Mouse (Mus musculus): ENCODE results near the gene C2cd6. TPM values are rescaled to one million over a fixed set of nuclear protein-coding genes. Genes with fewer than 3 reads are reported as not detected.

C2cd6 gene
- not detected in 2 replicates for polyA plus RNA-seq (2015; fragmentation: Nextera tagmentation; extraction: Ambion mirVana)

GRCm38 (mm10) chr1:59094705-59095104 is at the start of gene C2cd6:
Gene C2cd6 (minus strand): TSS chr1:59094900.
- Histone ChIP-seq H3K27me3 (no peaks in the 10 kb centered on the region), H3K27ac (no peak within 1 kb of the TSS), H3K9me3 (no peaks in the 10 kb centered on the region), H3K4me1 (replicated peaks) (no peaks in the 10 kb centered on the region), H3K36me3 (peaks cover 10% of the 10 kb centered on the region; the same call in 1 of the 2 replicates), H3K4me3 (replicated peaks) (no peak within 1 kb of the TSS), H3K4me2 (replicated peaks) (no peak within 1 kb of the TSS), H3K9ac (replicated peaks) (no peak within 1 kb of the TSS)
- 94% methylated on average over 19 of the region's 19 CpGs for WGBS
- ATAC-seq = no peak

- no peak overlapping the region for H3K4me2 ChIP-seq (replicated peaks)
- H3K4me1 ChIP-seq (replicated peaks) = no peaks in the 10 kb centered on the region
- H3K27ac ChIP-seq = no peak overlapping the region
- no peak for ATAC-seq
- H3K36me3 ChIP-seq = no peaks in the 10 kb centered on the region
- no peaks in the 10 kb centered on the region for H3K9me3 ChIP-seq
- no peak overlapping the region for H3K4me3 ChIP-seq (replicated peaks)
- no peak overlapping the region for H3K9ac ChIP-seq (replicated peaks)
- H3K27me3 ChIP-seq = no peaks in the 10 kb centered on the region
Observed at GRCm38 (mm10) chr1:59142809-59143208, 48.1 kb upstream of the C2cd6 start.

DNA sequence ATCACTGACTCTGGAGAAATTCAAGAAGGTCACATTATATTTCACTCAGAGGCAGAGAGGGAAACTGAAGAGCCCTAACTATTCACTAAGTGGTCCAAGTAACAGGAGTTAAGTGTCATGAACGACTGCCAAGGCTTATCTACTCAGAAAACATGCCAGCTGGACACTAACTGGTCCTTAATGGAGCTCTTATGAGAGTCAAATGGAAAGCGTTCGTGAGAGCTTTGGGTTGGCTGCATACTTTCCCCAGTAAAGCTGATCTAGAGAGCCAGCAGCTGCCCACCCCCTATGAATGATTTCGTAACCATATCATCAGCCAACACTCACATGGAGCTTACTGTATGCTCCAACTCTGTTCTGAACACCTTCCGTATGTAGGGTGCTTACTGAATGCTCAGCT is 39.7 kb upstream of the C2cd6 start:
- Histone ChIP-seq H3K27me3 (no peaks in the 10 kb centered on the region), H3K9ac (replicated peaks) (no peak overlapping the region), H3K4me1 (replicated peaks) (no peaks in the 10 kb centered on the region), H3K27ac (no peak overlapping the region), H3K4me2 (replicated peaks) (no peak overlapping the region), H3K36me3 (no peaks in the 10 kb centered on the region), H3K4me3 (replicated peaks) (no peak overlapping the region), H3K9me3 (no peaks in the 10 kb centered on the region)
- ATAC-seq = no peak
- 84% methylated on average over 5 of the region's 5 CpGs for WGBS

DNA sequence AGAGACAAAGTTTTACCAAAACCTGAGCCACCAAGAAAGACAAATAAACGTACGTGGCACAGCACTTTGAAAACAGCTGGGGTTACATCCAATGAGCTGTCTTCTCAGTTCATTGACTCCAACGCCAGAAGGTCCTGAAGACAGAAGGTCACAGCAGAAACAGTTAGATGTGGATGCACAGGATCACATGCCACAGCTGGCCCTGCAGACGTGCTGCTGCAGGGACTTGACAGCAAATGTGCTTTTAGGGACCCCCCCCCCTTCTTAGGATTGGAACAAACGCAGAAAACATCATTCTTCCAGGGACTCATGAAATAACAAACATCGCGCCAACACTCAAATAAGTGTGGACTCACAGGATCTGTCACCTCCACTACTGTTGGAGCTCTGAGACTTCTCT is 34.2 kb upstream of the C2cd6 start:
- Histone ChIP-seq H3K27me3 (no peaks in the 10 kb centered on the region), H3K4me1 (replicated peaks) (no peaks in the 10 kb centered on the region), H3K9me3 (no peaks in the 10 kb centered on the region), H3K36me3 (no peaks in the 10 kb centered on the region), H3K4me2 (replicated peaks) (no peak overlapping the region), H3K4me3 (replicated peaks) (no peak overlapping the region), H3K9ac (replicated peaks) (no peak overlapping the region), H3K27ac (no peak overlapping the region)
- whole genome bisulfite sequencing = 81% methylated on average over 7 of the region's 7 CpGs
- no peak for ATAC-seq

- WGBS = 83% methylated on average over 5 of the region's 5 CpGs
- Histone ChIP-seq H3K9ac (replicated peaks) (no peak overlapping the region), H3K36me3 (no peaks in the 10 kb centered on the region), H3K27ac (no peak overlapping the region), H3K9me3 (no peaks in the 10 kb centered on the region), H3K27me3 (no peaks in the 10 kb centered on the region), H3K4me2 (replicated peaks) (no peak overlapping the region), H3K4me1 (replicated peaks) (peaks cover 1% of the 10 kb centered on the region; the same call in 1 of the 2 replicates), H3K4me3 (replicated peaks) (no peak overlapping the region)
- ATAC-seq = no peak
Observed at GRCm38 (mm10) chr1:59125558-59125957, 30.9 kb upstream of the C2cd6 start.

DNA sequence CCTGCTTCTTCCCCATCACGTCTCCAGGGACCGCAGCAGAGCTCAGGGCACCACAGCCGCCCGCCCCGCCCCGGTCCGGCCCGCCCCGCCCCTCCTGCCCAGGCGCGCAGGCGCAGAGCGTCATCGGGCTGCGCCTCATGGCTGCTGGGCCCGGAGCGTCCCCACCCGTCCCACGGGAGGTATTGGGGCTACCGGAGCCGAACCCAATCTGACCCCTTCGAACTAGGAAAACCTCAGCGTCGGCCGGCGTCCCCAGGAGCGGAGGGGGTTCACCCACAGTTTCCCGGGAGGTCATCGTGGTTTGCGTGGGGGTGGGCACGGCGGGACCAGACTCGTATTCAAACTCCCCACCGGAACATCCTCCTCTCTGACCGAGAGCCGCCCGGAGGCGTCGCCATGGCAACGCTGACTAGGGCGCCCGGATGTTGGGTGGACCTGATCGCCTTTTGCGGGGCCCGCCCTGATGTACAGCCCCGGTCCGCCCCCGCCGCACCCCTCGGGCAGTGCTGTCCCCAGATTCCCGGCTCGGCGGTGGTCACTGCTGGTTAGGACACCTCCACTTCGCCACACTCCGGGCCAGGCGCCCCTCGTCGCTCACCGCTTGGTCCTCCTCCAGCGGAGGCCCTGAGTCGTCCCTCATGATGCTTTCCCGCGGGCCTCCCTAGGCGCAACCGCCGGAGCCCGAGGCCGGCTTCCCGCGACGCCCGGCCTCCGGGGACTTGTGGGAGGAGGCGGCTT is 25.2 kb upstream of the C2cd6 start, which contains the start of gene Tmem237:
TSS of gene Tmem237 (minus strand) at position 689 of the 738 bp plus-strand sequence.
- peak; percentile 99 for ATAC-seq
- 0% methylated on average over 72 of the region's 74 CpGs for WGBS
- Histone ChIP-seq H3K4me1 (replicated peaks) (peaks cover 17% of the 10 kb centered on the region), H3K4me3 (replicated peaks) (peak within 1 kb of the TSS; percentile 74), H3K9ac (replicated peaks) (peak within 1 kb of the TSS; percentile 95), H3K36me3 (peaks cover 16% of the 10 kb centered on the region), H3K4me2 (replicated peaks) (peak within 1 kb of the TSS; percentile 85), H3K27me3 (no peaks in the 10 kb centered on the region), H3K9me3 (no peaks in the 10 kb centered on the region), H3K27ac (peak within 1 kb of the TSS; percentile 94)

DNA sequence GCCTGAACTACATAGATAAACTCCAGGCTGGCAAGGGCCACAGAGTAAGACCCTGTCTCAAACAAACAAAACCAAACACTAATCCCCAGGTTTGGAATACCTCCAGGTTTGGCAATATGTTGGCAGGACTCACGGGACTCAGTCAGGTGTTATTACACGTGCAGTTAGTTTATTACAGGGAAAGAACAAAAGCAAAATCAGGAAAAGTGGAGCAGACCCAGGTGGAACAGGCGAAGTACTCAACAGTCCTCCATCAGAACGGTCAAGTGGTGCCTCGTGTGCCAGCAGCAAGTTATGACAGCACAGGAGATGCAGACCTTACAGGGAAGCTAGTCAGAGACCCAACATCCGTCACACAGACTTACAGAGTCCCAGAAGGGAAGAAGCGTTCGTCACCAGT is 15.8 kb upstream of the C2cd6 start:
- no peaks in the 10 kb centered on the region for H3K27me3 ChIP-seq
- no peak for ATAC-seq
- H3K4me2 ChIP-seq (replicated peaks) = no peak overlapping the region
- peaks cover 78% of the 10 kb centered on the region for H3K36me3 ChIP-seq
- no peak overlapping the region for H3K27ac ChIP-seq
- no peaks in the 10 kb centered on the region for H3K4me1 ChIP-seq (replicated peaks)
- no peaks in the 10 kb centered on the region for H3K9me3 ChIP-seq
- WGBS = 91% methylated on average over 8 of the region's 8 CpGs
- H3K9ac ChIP-seq (replicated peaks) = no peak overlapping the region
- no peak overlapping the region for H3K4me3 ChIP-seq (replicated peaks)

GRCm38 (mm10) chr1:59102071-59102470 is 7.4 kb upstream of the C2cd6 start:
- H3K4me1 ChIP-seq (replicated peaks) = no peaks in the 10 kb centered on the region
- H3K4me3 ChIP-seq (replicated peaks) = no peak overlapping the region
- H3K9ac ChIP-seq (replicated peaks) = no peak overlapping the region
- WGBS = 90% methylated on average over 6 of the region's 6 CpGs
- H3K4me2 ChIP-seq (replicated peaks) = no peak overlapping the region
- H3K9me3 ChIP-seq = no peaks in the 10 kb centered on the region
- peaks cover 51% of the 10 kb centered on the region for H3K36me3 ChIP-seq
- H3K27me3 ChIP-seq = no peaks in the 10 kb centered on the region
- ATAC-seq = no peak
- H3K27ac ChIP-seq = no peak overlapping the region

DNA sequence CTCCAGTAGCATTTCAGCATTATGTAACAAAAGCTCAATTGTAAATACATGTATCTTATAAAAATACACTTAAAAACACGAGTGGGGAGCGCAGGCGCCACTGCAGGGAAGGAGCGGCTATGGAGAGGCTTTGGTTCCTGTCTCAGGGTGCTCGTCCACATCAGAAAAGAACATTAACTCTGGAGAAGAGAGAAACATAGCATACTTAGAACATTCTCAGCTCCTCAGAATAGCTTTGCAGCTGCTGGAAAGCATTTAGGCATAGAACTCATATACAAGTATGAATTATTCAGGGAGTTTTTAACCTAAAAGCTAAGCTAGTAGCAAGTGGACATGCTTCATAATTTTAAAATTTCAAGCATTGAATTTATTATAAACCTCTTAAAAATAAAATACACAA is 6.3 kb upstream of the C2cd6 start:
- H3K27me3 ChIP-seq = no peaks in the 10 kb centered on the region
- no peak for ATAC-seq
- peaks cover 45% of the 10 kb centered on the region for H3K36me3 ChIP-seq
- no peak overlapping the region for H3K9ac ChIP-seq (replicated peaks)
- no peaks in the 10 kb centered on the region for H3K9me3 ChIP-seq
- WGBS = 93% methylated on average over 5 of the region's 5 CpGs
- no peak overlapping the region for H3K4me2 ChIP-seq (replicated peaks)
- no peak overlapping the region for H3K27ac ChIP-seq
- no peaks in the 10 kb centered on the region for H3K4me1 ChIP-seq (replicated peaks)
- H3K4me3 ChIP-seq (replicated peaks) = no peak overlapping the region

DNA sequence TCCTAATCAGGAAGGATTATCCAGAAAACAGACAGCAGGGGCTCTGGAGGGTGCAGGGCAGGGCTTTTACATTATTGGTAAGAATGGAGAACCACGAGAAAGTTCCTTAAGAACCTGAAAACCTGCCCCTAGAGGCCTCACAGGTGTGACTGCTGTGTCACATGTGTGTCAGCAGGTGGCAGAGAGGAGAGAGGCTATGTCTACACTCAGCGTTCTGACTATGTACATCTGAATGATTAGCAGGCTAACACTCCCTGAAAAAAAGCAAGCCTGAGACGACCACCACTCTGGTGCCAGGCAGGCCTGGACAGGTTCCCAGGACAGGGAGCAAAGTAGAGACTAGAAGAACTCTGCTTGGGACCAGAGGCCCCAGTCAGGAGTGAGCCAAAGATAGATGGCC is 23.8 kb downstream of the C2cd6 start:
- Histone ChIP-seq H3K36me3 (no peaks in the 10 kb centered on the region), H3K4me1 (replicated peaks) (no peaks in the 10 kb centered on the region), H3K27me3 (no peaks in the 10 kb centered on the region), H3K9ac (replicated peaks) (no peak overlapping the region), H3K4me3 (replicated peaks) (no peak overlapping the region), H3K27ac (no peak overlapping the region), H3K4me2 (replicated peaks) (no peak overlapping the region), H3K9me3 (no peaks in the 10 kb centered on the region)
- WGBS = 32% methylated on average over 3 of the region's 3 CpGs
- no peak for ATAC-seq

GRCm38 (mm10) chr1:59067976-59068375 is 26.7 kb downstream of the C2cd6 start:
- ATAC-seq = no peak
- Histone ChIP-seq H3K9me3 (no peaks in the 10 kb centered on the region), H3K4me2 (replicated peaks) (no peak overlapping the region), H3K36me3 (no peaks in the 10 kb centered on the region), H3K9ac (replicated peaks) (no peak overlapping the region), H3K27me3 (no peaks in the 10 kb centered on the region), H3K27ac (no peak overlapping the region), H3K4me1 (replicated peaks) (no peaks in the 10 kb centered on the region), H3K4me3 (replicated peaks) (no peak overlapping the region)
- 9% methylated on average over 3 of the region's 3 CpGs for WGBS

DNA sequence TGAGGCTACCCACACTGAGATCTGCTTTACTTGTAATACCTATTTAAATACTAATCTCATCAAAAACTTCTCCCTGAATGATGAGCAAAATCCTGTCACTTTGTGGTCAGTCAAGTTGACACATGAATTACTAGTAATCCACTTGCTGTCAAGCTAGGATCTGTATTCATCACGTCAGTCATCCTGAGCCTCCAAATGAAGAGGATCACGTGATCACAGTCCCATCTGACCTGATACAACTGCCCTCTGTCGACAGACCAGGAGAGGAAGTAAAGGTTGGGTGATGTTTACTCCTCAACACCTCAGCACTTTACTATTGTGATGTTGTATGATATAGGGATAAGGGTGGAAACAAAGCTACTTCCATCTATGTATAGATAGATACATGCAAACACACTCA is 31.0 kb downstream of the C2cd6 start:
- 54% methylated on average over 3 of the region's 3 CpGs for WGBS
- H3K4me3 ChIP-seq (replicated peaks) = no peak overlapping the region

GRCm38 (mm10) chr1:59056955-59057354 is 37.7 kb downstream of the C2cd6 start:
- no peaks in the 10 kb centered on the region for H3K27me3 ChIP-seq
- H3K9me3 ChIP-seq = no peaks in the 10 kb centered on the region
- H3K4me1 ChIP-seq (replicated peaks) = no peaks in the 10 kb centered on the region
- H3K4me3 ChIP-seq (replicated peaks) = no peak overlapping the region
- no peaks in the 10 kb centered on the region for H3K36me3 ChIP-seq
- H3K27ac ChIP-seq = no peak overlapping the region
- 69% methylated on average over 2 of the region's 2 CpGs for whole genome bisulfite sequencing
- no peak for ATAC-seq
- no peak overlapping the region for H3K9ac ChIP-seq (replicated peaks)
- H3K4me2 ChIP-seq (replicated peaks) = no peak overlapping the region

More for the DNA sequence above, 31.0 kb downstream of the C2cd6 start:
- no peak overlapping the region for H3K9ac ChIP-seq (replicated peaks)
- H3K4me2 ChIP-seq (replicated peaks) = no peak overlapping the region
- no peaks in the 10 kb centered on the region for H3K9me3 ChIP-seq
- no peak for ATAC-seq
- H3K27ac ChIP-seq = no peak overlapping the region
- H3K36me3 ChIP-seq = no peaks in the 10 kb centered on the region
- no peaks in the 10 kb centered on the region for H3K4me1 ChIP-seq (replicated peaks)
- no peaks in the 10 kb centered on the region for H3K27me3 ChIP-seq
